Comparison of ENCODE assay signal across 8 mouse cellular contexts in genomic region chr3:129708157-129708556, GRCm38 (mm10). TPM values are rescaled to one million over a fixed set of nuclear protein-coding genes. Genes with fewer than 3 reads are reported as not detected.
DNase-seq lines count a peak whose midpoint lies in the region; ATAC-seq and TF ChIP-seq lines count a peak whose summit lies in the region.

No protein-coding gene starts in this region.

- no peak overlapping the region for H3K27ac ChIP-seq in lung, embryonic 16.5 days (ENCODE audit: low read length)
- H3K27ac ChIP-seq in small intestine, adult 2 months (ENCODE audit: insufficient read depth, low read depth, low read length): no peak overlapping the region

- DNase-seq in cerebellum, adult 9-11 months: no peak
- DNase-seq in ovary, postnatal 36 days (ENCODE audit: low spot score): peak; percentile 29
- no peak for DNase-seq in ovary, postnatal 10 days (ENCODE audit: low spot score)
- DNase-seq in embryo, embryonic 10 days (ENCODE audit: low spot score): peak; percentile 81

- no peak for TF ChIP-seq POLR2A in small intestine, adult 2 months (IDR thresholded peaks at IDR 0.05; ENCODE audit: low read depth, low read length)

- ATAC-seq in cerebellum, adult (ENCODE audit: insufficient number of reproducible peaks, low FRiP score, low TSS enrichment): 0 out of 2 replicates have a peak, but pooled peaks have one; percentile 45
- peak; percentile 74 for ATAC-seq in inflammation-experienced regulatory T-cells, adult 6 months
- peak; percentile 26; the same call in 1 of the 2 replicates for ATAC-seq in lung, embryonic 16.5 days (ENCODE audit: low read depth)

- no peaks in the 10 kb centered on the region for H3K9me3 ChIP-seq in lung, embryonic 16.5 days (ENCODE audit: control insufficient read depth, low read length)

- H3K4me3 ChIP-seq in lung, embryonic 16.5 days (ENCODE audit: low read length): no peak overlapping the region
- no peak overlapping the region for H3K4me3 ChIP-seq in small intestine, adult 2 months (ENCODE audit: low read depth, low read length)

- peak; percentile 75; the same call in 1 of the 2 replicates for TF ChIP-seq CTCF in small intestine, adult 2 months (IDR thresholded peaks at IDR 0.05; ENCODE audit: extremely low read depth, insufficient read length, insufficient replicate concordance, low read depth, low read length)

- no peak overlapping the region for H3K9ac ChIP-seq in lung, embryonic 16.5 days (ENCODE audit: low read length)

- no peaks in the 10 kb centered on the region for H3K27me3 ChIP-seq in lung, embryonic 16.5 days (ENCODE audit: control insufficient read depth, insufficient read depth, low read depth, low read length)
- H3K27me3 ChIP-seq in small intestine, adult 2 months (ENCODE audit: control insufficient read depth, insufficient read depth, low read length): no peaks in the 10 kb centered on the region

- no peak overlapping the region for H3K4me2 ChIP-seq in lung, embryonic 16.5 days (ENCODE audit: low read depth, low read length)

- 12% methylated on average over 5 of the region's 5 CpGs for WGBS in lung, embryonic 16.5 days
- WGBS in small intestine, adult 2 months: 19% methylated on average over 5 of the region's 5 CpGs

- no peaks in the 10 kb centered on the region for H3K4me1 ChIP-seq in lung, embryonic 16.5 days (replicated peaks; ENCODE audit: control insufficient read depth, insufficient read depth, low read length)
- H3K4me1 ChIP-seq in small intestine, adult 2 months (ENCODE audit: control insufficient read depth, insufficient read depth, insufficient read length, low read length): no peaks in the 10 kb centered on the region

- no peaks in the 10 kb centered on the region for H3K36me3 ChIP-seq in lung, embryonic 16.5 days (ENCODE audit: control insufficient read depth, insufficient read depth, low read length)
- no peaks in the 10 kb centered on the region for H3K36me3 ChIP-seq in small intestine, adult 2 months (ENCODE audit: control insufficient read depth, insufficient read depth, low read length)

RNA-seq across cellular contexts. Expression of gene Egf, which starts 47.0 kb away (rescaled TPM):
- polyA plus RNA-seq in inflammation-experienced regulatory T-cells, adult 6 months (2017; shearing (Covaris generic)): 1 to 10 TPM in 1 of 3 experiments, under 1 TPM in 2; 0.55 to 3.2 (median 0.93) TPM
- polyA plus RNA-seq in lung, embryonic 16.5 days (2015; fragmentation: Nextera tagmentation; extraction: Ambion mirVana): 0.97 and 1.2 TPM in 2 replicates
- polyA plus RNA-seq in small intestine, adult 2 months (2012; rRNA removed): 0.77 and 5.5 TPM in 2 replicates

Comparison
In these comparisons a context has a peak if more than half of its experiments do, and no peak if none do; other contexts are left out.
1. DNase-seq: peak in ovary, postnatal 36 days (single experiment) and embryo, embryonic 10 days (single experiment); none in cerebellum, adult 9-11 months (single experiment) and ovary, postnatal 10 days (single experiment).
2. Peak in every context shown above with its lines, with median percentiles within 50 percentile points of each other: ATAC-seq.